Mouse (Mus musculus) forebrain, postnatal 0 days (tissue): ENCODE data around the gene 1700020L24Rik. TPM values are rescaled to one million over a fixed set of nuclear protein-coding genes. Genes with fewer than 3 reads are reported as not detected.

Experiments used
- ATAC-seq: fragments of 200-750 bp; cut with Nextera tagmentation; 2 replicates; pipeline ENCODE4 v1.8.0; 2017; ENCODE audit warnings: mild to moderate bottlenecking, moderate library complexity
- DNase-seq: peaks from one replicate; pipeline ENCODE4 v3.0.0-alpha.2; 2015
- H3K27ac ChIP-seq: fragments of 300-500 bp; sonication (generic); 2 replicates; pipeline ENCODE4 v1.5.1; 2014; ENCODE audit warnings: low read depth, mild to moderate bottlenecking, antibody characterized with exemption, low read length, moderate library complexity, mixed read lengths
- H3K27me3 ChIP-seq: fragments of 300-500 bp; sonication (generic); 2 replicates; pipeline ENCODE4 v1.6.1; 2014; ENCODE audit warnings: mild to moderate bottlenecking, low read length, mixed read lengths; ENCODE audit not compliant: insufficient read depth
- H3K36me3 ChIP-seq: fragments of 300-500 bp; sonication (generic); 2 replicates; pipeline ENCODE4 v1.6.1; 2014; ENCODE audit warnings: mild to moderate bottlenecking, moderate library complexity; ENCODE audit not compliant: insufficient read depth
- H3K4me1 ChIP-seq: fragments of 300-500 bp; sonication (generic); 2 replicates; pipeline ENCODE4 v1.6.1; 2014; ENCODE audit warnings: antibody characterized with exemption; ENCODE audit not compliant: insufficient read depth
- H3K4me2 ChIP-seq: fragments of 300-500 bp; sonication (generic); 2 replicates; pipeline ENCODE4 v1.6.1; 2014; ENCODE audit warnings: low read depth, mild to moderate bottlenecking, moderate library complexity
- H3K4me3 ChIP-seq: fragments of 300-500 bp; sonication (generic); 2 replicates; pipeline ENCODE4 v1.5.1; 2014; ENCODE audit warnings: low read depth, low read length, mixed read lengths
- H3K9ac ChIP-seq: fragments of 300-500 bp; sonication (generic); 2 replicates; pipeline ENCODE4 v1.6.1; 2014; ENCODE audit warnings: mild to moderate bottlenecking
- H3K9me3 ChIP-seq: fragments of 300-500 bp; sonication (generic); 2 replicates; pipeline ENCODE4 v1.6.1; 2016; ENCODE audit warnings: low read length
- CTCF ChIP-seq: sonication (generic); IDR thresholded peaks from 2 replicates; pipeline ENCODE4 v1.5.1; 2016; ENCODE audit warnings: antibody characterized with exemption, control low read depth, low read depth
- WGBS: fragments of 180-500 bp; shearing (Covaris S2); extraction: QIAGEN DNeasy Blood & Tissue Kit; methylation state at CpG from one replicate; pipeline ENCODE4 v1.1.7; 2014; 5-methylcytosine and 5-hydroxymethylcytosine counted together
- polyA plus RNA-seq: library from polyadenylated mRNA; unstranded; fragments of >200 nt; fragmentation: Nextera tagmentation; extraction: Ambion mirVana; gene quantifications from 2 replicates; pipeline ENCODE4 v1.2.1, GENCODE M21; 2015
- total RNA-seq: library from RNA; depleted of rRNA; stranded (reverse); fragments of >200 nt; gene quantifications from 2 replicates; pipeline ENCODE4 v1.2.3, GENCODE M21; 2014

Gene 1700020L24Rik
- total and polyA plus RNA-seq, 2 experiments from 2014 or later: 0.24 to 0.40 TPM

DNA sequence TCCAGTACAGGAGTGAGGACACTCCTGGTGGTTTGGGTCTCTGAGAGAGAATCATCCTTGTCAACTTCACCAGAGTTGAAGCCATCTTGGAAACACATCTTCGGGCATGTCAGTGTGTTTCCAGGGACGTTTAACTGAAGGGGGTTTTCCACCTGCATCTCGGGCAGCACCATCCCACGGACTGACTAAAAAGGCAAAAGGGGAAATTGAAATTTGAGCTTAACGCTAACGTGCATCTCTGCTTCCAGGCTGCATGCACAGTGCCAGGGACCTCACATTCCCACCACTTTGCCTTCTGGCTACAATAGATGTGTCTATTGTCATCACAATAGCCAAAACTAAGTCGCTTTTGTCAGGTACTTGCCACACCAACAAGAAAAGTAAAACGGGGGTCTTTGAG, 29.2 kb upstream of the 1700020L24Rik start:
- 49% methylated on average over 8 of the region's 8 CpGs for WGBS
- DNase-seq (no peak), ATAC-seq (no peak)
- Histone ChIP-seq H3K27ac (no peak overlapping the region), H3K9me3 (no peaks in the 10 kb centered on the region), H3K4me1 (peaks cover 4% of the 10 kb centered on the region; the same call in 1 of the 2 replicates), H3K4me3 (no peak overlapping the region), H3K27me3 (no peaks in the 10 kb centered on the region), H3K36me3 (peaks cover 12% of the 10 kb centered on the region), H3K4me2 (no peak overlapping the region), H3K9ac (no peak overlapping the region)
- TF ChIP-seq CTCF: no peak

DNA sequence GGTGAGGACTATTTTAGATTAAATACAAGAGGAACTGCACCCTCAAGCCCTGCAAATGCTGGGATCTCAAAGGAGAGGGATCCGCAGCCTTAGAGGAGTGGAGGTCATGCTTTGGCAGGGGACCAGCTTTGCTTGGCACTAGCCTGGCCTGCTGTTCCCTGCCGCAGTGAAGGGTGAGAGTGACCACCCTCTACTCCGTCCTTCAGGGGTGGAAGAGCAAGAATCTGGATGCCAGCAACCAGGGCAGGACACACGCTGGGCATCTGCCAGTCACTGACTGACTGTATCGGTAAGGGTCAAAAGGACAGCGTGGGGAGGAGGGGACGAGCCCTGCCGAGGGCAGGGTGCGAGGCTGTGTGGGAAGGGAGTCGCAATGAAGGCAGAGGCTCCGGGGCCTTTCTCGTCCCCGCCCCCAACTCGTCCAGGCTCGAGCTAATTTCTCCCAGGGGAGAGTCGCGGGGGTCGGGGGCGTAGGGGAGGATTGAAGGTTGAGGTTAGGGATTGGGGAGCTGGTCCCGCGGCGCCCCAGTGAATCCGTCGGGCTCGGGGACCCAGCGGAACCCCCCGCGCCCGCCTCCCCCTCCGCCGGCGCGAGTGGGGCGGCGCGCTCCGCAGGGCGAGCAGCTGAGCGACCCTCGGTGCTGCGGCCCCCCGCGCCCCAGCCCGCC, 28.3 kb upstream of the 1700020L24Rik start, which contains the start of gene Rasl10b:
TSS of gene Rasl10b (plus strand) at position 51 of the 668 bp plus-strand sequence.
- H3K27ac ChIP-seq: peak within 1 kb of the TSS; percentile 36
- 0 out of 2 replicates have a peak, but pooled peaks cover 4% of the 10 kb centered on the region for H3K36me3 ChIP-seq
- no peaks in the 10 kb centered on the region for H3K27me3 ChIP-seq
- TF ChIP-seq CTCF: no peak
- H3K4me3 ChIP-seq: peak within 1 kb of the TSS; percentile 97
- no peaks in the 10 kb centered on the region for H3K9me3 ChIP-seq
- peak; percentile 93 for ATAC-seq
- peaks cover 4% of the 10 kb centered on the region; the same call in 1 of the 2 replicates for H3K4me1 ChIP-seq
- under 1% methylated on average over 42 of the region's 44 CpGs for WGBS
- H3K9ac ChIP-seq: peak within 1 kb of the TSS; percentile 77
- DNase-seq: peak; percentile 65
- peak within 1 kb of the TSS; percentile 91 for H3K4me2 ChIP-seq

DNA sequence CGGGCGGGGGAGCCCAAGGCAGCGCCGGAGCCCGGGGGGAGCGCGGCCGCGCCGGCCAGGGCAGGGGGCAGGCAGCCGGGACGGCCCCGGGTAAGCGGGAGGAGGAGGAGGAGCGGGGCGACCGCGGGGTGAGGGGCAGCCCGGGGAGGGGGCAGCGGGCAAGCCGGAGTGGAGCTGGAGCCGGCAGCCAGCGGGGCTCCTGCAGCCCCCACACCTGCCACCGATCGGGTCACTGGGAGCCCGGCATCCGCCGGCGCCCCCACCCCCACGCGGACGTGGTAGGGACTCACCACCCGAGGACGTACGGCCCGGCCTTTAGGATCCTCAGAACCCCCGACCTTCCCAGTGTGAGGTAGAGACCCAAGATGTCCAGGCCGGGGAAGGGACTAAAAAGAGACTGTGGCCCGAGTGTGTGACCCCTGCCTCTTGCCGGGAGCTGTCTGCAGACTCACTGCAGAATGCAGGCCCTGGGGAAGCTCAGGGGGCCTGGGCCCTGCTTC, 27.6 kb upstream of the 1700020L24Rik start:
- Histone ChIP-seq H3K4me3 (peak overlapping the region; percentile 97), H3K36me3 (0 out of 2 replicates have a peak, but pooled peaks cover 4% of the 10 kb centered on the region), H3K27ac (peak overlapping the region; percentile 36), H3K4me1 (peaks cover 4% of the 10 kb centered on the region; the same call in 1 of the 2 replicates), H3K27me3 (no peaks in the 10 kb centered on the region), H3K9ac (peak overlapping the region; percentile 77), H3K9me3 (no peaks in the 10 kb centered on the region), H3K4me2 (peak overlapping the region; percentile 91)
- TF ChIP-seq CTCF: no peak
- ATAC-seq: peak; percentile 47
- 4% methylated on average over 36 of the region's 40 CpGs for WGBS
- peak; percentile 39 for DNase-seq

DNA sequence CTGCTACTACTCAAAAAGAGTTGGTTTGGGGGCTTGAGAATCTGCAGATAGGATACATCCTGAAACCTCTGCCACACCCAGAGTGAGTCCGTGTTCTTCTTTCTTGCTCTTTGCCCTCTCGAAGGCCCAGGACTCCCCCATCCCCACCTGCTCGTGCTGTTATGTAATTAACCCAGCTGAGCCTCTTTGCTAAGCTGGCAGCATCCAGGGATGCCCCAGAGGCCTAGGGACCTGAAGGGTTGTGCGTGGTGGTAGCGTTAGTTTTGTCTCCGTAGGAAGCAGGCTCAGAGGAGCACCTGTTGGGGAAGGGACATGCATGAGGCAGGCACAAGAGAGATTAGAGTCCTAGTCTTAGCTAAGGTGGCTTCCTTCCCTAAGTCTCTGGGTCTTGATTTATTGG, 27.0 kb upstream of the 1700020L24Rik start:
- Histone ChIP-seq H3K9ac (peak overlapping the region; percentile 77), H3K27ac (no peak overlapping the region), H3K4me3 (peak overlapping the region; percentile 97), H3K36me3 (0 out of 2 replicates have a peak, but pooled peaks cover 4% of the 10 kb centered on the region), H3K4me2 (peak overlapping the region; percentile 91), H3K27me3 (no peaks in the 10 kb centered on the region), H3K9me3 (no peaks in the 10 kb centered on the region), H3K4me1 (peaks cover 4% of the 10 kb centered on the region; the same call in 1 of the 2 replicates)
- DNase-seq: no peak
- ATAC-seq: no peak
- TF ChIP-seq CTCF: no peak
- 46% methylated on average over 6 of the region's 6 CpGs for WGBS

DNA sequence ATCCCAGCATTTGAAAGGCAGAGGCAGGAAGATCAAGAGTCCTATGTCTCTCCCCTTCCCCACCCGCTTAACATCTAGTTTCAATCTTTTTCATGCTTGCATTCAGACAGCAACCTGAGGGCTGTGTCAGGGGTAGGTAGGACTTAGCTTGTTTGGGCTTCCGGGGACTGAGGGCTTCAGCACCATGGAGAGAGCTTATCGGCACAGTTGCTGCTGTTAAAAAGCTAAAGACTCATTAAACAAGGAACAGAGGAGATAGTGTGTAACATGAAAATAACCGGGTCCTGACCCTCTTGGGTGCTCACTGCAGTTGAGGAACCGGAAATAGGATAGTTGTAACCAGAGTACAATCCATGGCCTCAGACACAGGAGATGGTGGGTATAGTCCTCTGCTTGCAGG, 20.4 kb upstream of the 1700020L24Rik start:
- WGBS: 10% methylated on average over 5 of the region's 5 CpGs
- no peak overlapping the region for H3K27ac ChIP-seq
- 0 out of 2 replicates have a peak, but pooled peaks cover 4% of the 10 kb centered on the region for H3K36me3 ChIP-seq
- TF ChIP-seq CTCF: no peak
- no peaks in the 10 kb centered on the region for H3K4me1 ChIP-seq
- no peak for ATAC-seq
- no peaks in the 10 kb centered on the region for H3K9me3 ChIP-seq
- no peak overlapping the region for H3K4me3 ChIP-seq
- DNase-seq: no peak
- H3K9ac ChIP-seq: no peak overlapping the region
- no peaks in the 10 kb centered on the region for H3K27me3 ChIP-seq
- no peak overlapping the region for H3K4me2 ChIP-seq

DNA sequence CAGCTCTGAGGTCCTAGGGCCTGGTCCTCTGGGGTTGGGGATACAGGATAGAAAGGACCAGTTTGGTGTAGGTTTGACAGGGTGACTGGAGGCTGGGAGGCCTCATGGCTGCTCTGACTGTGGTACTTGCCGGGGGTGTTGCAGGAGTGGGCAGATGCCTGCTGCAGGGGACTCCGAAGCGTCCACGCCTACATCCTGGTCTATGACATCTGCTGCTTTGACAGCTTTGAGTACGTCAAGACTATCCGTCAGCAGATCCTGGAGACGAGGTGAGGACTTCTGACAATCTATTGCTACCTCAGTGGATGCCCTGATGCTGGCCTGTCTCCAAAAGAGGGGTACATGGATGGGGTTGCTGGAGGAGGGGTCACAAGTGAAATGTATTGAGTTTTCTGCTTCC, 19.8 kb upstream of the 1700020L24Rik start:
- Histone ChIP-seq H3K4me3 (no peak overlapping the region), H3K27ac (no peak overlapping the region), H3K36me3 (0 out of 2 replicates have a peak, but pooled peaks cover 2% of the 10 kb centered on the region), H3K9me3 (no peaks in the 10 kb centered on the region), H3K4me1 (no peaks in the 10 kb centered on the region), H3K27me3 (no peaks in the 10 kb centered on the region), H3K9ac (no peak overlapping the region), H3K4me2 (no peak overlapping the region)
- DNase-seq (no peak), ATAC-seq (no peak)
- WGBS: 68% methylated on average over 7 of the region's 7 CpGs
- TF ChIP-seq CTCF: no peak

DNA sequence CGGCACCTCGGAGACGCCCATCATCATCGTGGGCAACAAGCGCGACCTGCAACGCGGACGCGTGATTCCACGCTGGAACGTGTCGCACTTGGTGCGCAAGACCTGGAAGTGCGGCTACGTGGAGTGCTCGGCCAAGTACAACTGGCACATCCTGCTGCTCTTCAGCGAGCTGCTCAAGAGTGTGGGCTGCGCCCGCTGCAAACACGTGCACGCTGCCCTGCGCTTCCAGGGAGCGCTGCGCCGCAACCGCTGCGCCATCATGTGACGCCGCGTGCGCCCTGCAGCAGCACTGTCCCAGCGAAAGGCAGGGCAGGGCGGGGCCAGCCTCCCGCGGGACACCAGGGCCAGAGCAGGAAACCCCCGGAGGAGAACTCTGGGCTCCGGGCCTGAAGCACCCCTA, 18.9 kb upstream of the 1700020L24Rik start:
- Histone ChIP-seq H3K4me2 (peak overlapping the region; percentile 52), H3K9ac (peak overlapping the region; percentile 40), H3K36me3 (no peaks in the 10 kb centered on the region), H3K4me3 (peak overlapping the region; percentile 26), H3K27ac (no peak overlapping the region), H3K9me3 (no peaks in the 10 kb centered on the region), H3K27me3 (no peaks in the 10 kb centered on the region), H3K4me1 (no peaks in the 10 kb centered on the region)
- ATAC-seq (peak; percentile 86), DNase-seq (peak; percentile 78)
- peak; percentile 61 for TF ChIP-seq CTCF
- 5% methylated on average over 38 of the region's 38 CpGs for WGBS
